Mouse (Mus musculus) hindbrain, embryonic 16.5 days (tissue): Measurements from ENCODE around the gene Slc35e3. TPM values are rescaled to one million over a fixed set of nuclear protein-coding genes. Genes with fewer than 3 reads are reported as not detected.

Experiments
- ATAC-seq: fragments of 200-750 bp; cut with Nextera tagmentation; 2 replicates; pipeline ENCODE4 v1.8.0; 2017; ENCODE audit warnings: moderate TSS enrichment, moderate library complexity
- H3K27ac ChIP-seq: fragments of 300-500 bp; sonication (generic); 2 replicates; pipeline ENCODE4 v1.5.1; 2014; ENCODE audit warnings: low read depth, mild to moderate bottlenecking, control low read depth, low read length, moderate library complexity
- H3K27me3 ChIP-seq: fragments of 300-500 bp; sonication (generic); replicated peaks from 2 replicates; pipeline ENCODE4 v1.6.1; 2014; ENCODE audit warnings: low read length; ENCODE audit not compliant: control insufficient read depth, insufficient read depth
- H3K36me3 ChIP-seq: fragments of 300-500 bp; sonication (generic); 2 replicates; pipeline ENCODE4 v1.6.1; 2014; ENCODE audit warnings: mild to moderate bottlenecking, low read length, moderate library complexity, mixed read lengths; ENCODE audit not compliant: control insufficient read depth, insufficient read depth
- H3K4me1 ChIP-seq: fragments of 300-500 bp; sonication (generic); 2 replicates; pipeline ENCODE4 v1.6.1; 2014; ENCODE audit warnings: low read depth, low read length; ENCODE audit not compliant: control insufficient read depth, insufficient read depth
- H3K4me2 ChIP-seq: fragments of 300-500 bp; sonication (generic); 2 replicates; pipeline ENCODE4 v1.6.1; 2014; ENCODE audit warnings: mild to moderate bottlenecking, low read length, control low read depth, moderate library complexity
- H3K4me3 ChIP-seq: fragments of 300-500 bp; sonication (generic); 2 replicates; pipeline ENCODE4 v1.5.1; 2014; ENCODE audit warnings: mild to moderate bottlenecking, low read length, control low read depth, moderate library complexity
- H3K9ac ChIP-seq: fragments of 300-500 bp; sonication (generic); 2 replicates; pipeline ENCODE4 v1.6.1; 2014; ENCODE audit warnings: low read depth, mild to moderate bottlenecking, control low read depth, low read length, moderate library complexity
- H3K9me3 ChIP-seq: fragments of 300-500 bp; sonication (generic); 2 replicates; pipeline ENCODE4 v1.6.1; 2014; ENCODE audit warnings: mild to moderate bottlenecking, low read length, moderate library complexity; ENCODE audit not compliant: control insufficient read depth
- WGBS: fragments of 180-500 bp; shearing (Covaris S2); extraction: QIAGEN DNeasy Blood & Tissue Kit; methylation state at CpG from one replicate; pipeline ENCODE4 v1.1.7; 2014; 5-methylcytosine and 5-hydroxymethylcytosine counted together
- polyA plus RNA-seq: library from polyadenylated mRNA; unstranded; fragments of >200 nt; fragmentation: Nextera tagmentation; extraction: Ambion mirVana; gene quantifications from 2 replicates; pipeline ENCODE4 v1.2.1, GENCODE M21; 2015

Gene Slc35e3
- polyA plus RNA-seq, 1 experiment from 2014 or later: 27.7 TPM

DNA sequence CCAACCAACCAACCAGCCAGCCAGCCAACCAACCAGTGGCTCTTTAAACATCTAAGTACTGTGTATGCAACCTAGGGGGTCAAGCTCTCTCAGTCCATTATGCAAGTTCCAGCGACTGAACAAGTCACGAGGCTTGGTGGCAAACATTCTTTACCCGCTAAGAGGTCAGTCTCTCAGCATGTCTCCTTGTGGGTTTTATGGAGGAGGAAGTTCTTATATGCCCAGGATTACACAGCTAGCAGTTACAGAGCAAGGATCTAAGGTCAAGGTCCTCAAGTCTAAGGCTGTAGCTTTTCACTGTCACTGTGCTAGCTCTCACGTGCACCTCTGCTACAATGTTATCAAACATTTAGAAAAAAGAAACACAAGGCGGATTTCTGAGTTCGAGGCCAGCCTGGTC lies 18.4 kb upstream of the Slc35e3 start:
- Histone ChIP-seq H3K27ac (no peak overlapping the region), H3K36me3 (peaks cover 28% of the 10 kb centered on the region), H3K9ac (no peak overlapping the region), H3K4me3 (no peak overlapping the region), H3K4me1 (no peaks in the 10 kb centered on the region), H3K4me2 (no peak overlapping the region), H3K27me3 (no peaks in the 10 kb centered on the region), H3K9me3 (no peaks in the 10 kb centered on the region)
- WGBS: 89% methylated on average over 6 of the region's 6 CpGs
- no peak for ATAC-seq

GRCm38 (mm10) chr10:117763588-117764190 lies 17.5 kb upstream of the Slc35e3 start:
- Histone ChIP-seq H3K9ac (no peak overlapping the region), H3K27me3 (no peaks in the 10 kb centered on the region), H3K27ac (no peak overlapping the region), H3K4me1 (no peaks in the 10 kb centered on the region), H3K4me2 (no peak overlapping the region), H3K36me3 (peaks cover 32% of the 10 kb centered on the region), H3K4me3 (no peak overlapping the region), H3K9me3 (no peaks in the 10 kb centered on the region)
- 97% methylated on average over 16 of the region's 16 CpGs for WGBS
- ATAC-seq: no peak

- no peak overlapping the region for H3K4me3 ChIP-seq
- no peak overlapping the region for H3K4me2 ChIP-seq
- no peak for ATAC-seq
- 95% methylated on average over 12 of the region's 12 CpGs for WGBS
- no peak overlapping the region for H3K27ac ChIP-seq
- no peaks in the 10 kb centered on the region for H3K4me1 ChIP-seq
- H3K9me3 ChIP-seq: no peaks in the 10 kb centered on the region
- H3K9ac ChIP-seq: no peak overlapping the region
- H3K27me3 ChIP-seq: no peaks in the 10 kb centered on the region
- peaks cover 34% of the 10 kb centered on the region for H3K36me3 ChIP-seq
These were observed 16.8 kb upstream of the Slc35e3 start for GRCm38 (mm10) chr10:117762966-117763365.

- H3K27me3 ChIP-seq: no peaks in the 10 kb centered on the region
- no peak overlapping the region for H3K4me3 ChIP-seq
- no peak overlapping the region for H3K4me2 ChIP-seq
- no peaks in the 10 kb centered on the region for H3K9me3 ChIP-seq
- 92% methylated on average over 2 of the region's 2 CpGs for WGBS
- H3K27ac ChIP-seq: no peak overlapping the region
- H3K4me1 ChIP-seq: no peaks in the 10 kb centered on the region
- H3K36me3 ChIP-seq: peaks cover 32% of the 10 kb centered on the region
- no peak for ATAC-seq
- no peak overlapping the region for H3K9ac ChIP-seq
These were observed 16.2 kb upstream of the Slc35e3 start for GRCm38 (mm10) chr10:117762281-117762830.

GRCm38 (mm10) chr10:117761551-117761950 lies 15.4 kb upstream of the Slc35e3 start:
- H3K4me3 ChIP-seq: no peak overlapping the region
- 97% methylated on average over 6 of the region's 6 CpGs for WGBS
- H3K9ac ChIP-seq: no peak overlapping the region
- H3K4me2 ChIP-seq: no peak overlapping the region
- no peaks in the 10 kb centered on the region for H3K27me3 ChIP-seq
- H3K4me1 ChIP-seq: no peaks in the 10 kb centered on the region
- no peak overlapping the region for H3K27ac ChIP-seq
- ATAC-seq: no peak
- H3K9me3 ChIP-seq: no peaks in the 10 kb centered on the region
- peaks cover 33% of the 10 kb centered on the region for H3K36me3 ChIP-seq

DNA sequence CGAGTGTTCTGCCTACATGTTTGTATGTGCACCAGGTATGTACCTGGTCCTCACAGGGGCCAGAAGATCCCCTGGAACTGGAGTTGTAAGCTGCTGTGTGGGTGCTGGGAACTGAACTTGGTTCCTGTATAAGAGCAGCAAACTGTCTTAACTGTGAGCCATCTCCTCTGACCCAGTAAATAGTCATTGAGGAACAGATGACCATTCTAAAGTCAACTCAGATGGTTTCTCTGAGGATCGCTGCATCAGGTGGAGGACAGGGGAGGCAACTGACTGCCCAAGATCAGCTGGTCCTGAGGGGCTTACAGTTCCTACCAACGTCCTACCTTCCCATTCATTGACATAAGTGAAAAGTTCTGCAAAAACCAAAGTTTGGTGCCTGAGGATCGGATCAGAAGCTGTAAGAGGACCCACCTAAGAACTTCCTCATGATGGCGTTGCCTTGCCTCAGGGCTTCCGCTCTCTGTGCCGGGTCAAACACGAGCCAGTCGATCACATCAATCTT lies 14.7 kb upstream of the Slc35e3 start:
- no peak for ATAC-seq
- WGBS: 97% methylated on average over 9 of the region's 9 CpGs
- no peak overlapping the region for H3K27ac ChIP-seq

DNA sequence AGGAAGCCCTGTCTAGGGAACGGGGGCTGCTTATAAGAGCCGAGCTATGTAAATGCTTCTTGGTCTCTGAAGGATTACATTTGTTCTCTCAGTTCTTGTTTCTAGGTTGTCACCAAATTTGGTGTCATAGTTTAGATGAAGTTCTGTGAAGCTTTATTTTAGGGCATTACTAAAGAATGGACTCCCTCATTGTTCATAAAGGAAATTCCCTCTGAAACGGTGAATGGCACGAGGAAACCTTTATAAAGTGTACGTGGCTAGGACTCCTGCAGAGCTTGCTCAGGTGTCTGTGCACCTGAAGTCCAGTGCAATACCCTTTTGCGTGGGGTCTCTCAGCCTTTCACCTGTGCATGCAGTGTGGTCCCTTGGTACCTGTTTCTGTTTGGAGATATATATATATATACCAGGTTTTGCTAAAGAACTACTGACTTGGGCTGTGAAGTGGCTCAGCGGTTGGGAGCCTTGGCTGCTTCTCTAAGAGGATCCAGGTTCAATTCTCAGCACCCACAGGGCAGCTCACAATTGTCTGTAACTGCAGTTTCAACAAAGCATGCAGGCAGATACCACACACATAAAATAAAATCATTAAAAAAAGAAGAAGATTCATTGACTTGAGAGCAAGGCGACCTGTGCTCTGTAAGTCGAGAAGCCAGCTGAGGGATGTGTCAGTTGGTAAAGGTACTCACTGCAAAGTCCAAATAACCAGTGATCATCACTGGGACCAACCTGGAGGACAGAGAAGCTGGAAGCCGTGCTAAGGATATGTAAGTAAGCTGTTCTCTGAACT lies 13.9 kb upstream of the Slc35e3 start:
- H3K4me3 ChIP-seq: no peak overlapping the region
- H3K27ac ChIP-seq: no peak overlapping the region
- no peaks in the 10 kb centered on the region for H3K4me1 ChIP-seq
- H3K9me3 ChIP-seq: no peaks in the 10 kb centered on the region
- no peak overlapping the region for H3K4me2 ChIP-seq
- H3K27me3 ChIP-seq: no peaks in the 10 kb centered on the region
- no peak for ATAC-seq
- WGBS: 95% methylated on average over 10 of the region's 10 CpGs
- H3K36me3 ChIP-seq: peaks cover 28% of the 10 kb centered on the region
- H3K9ac ChIP-seq: no peak overlapping the region

More for the DNA sequence above, 14.7 kb upstream of the Slc35e3 start:
- H3K4me1 ChIP-seq: no peaks in the 10 kb centered on the region
- H3K9me3 ChIP-seq: no peaks in the 10 kb centered on the region
- H3K4me3 ChIP-seq: no peak overlapping the region
- peaks cover 34% of the 10 kb centered on the region for H3K36me3 ChIP-seq
- no peaks in the 10 kb centered on the region for H3K27me3 ChIP-seq
- no peak overlapping the region for H3K9ac ChIP-seq
- H3K4me2 ChIP-seq: no peak overlapping the region

DNA sequence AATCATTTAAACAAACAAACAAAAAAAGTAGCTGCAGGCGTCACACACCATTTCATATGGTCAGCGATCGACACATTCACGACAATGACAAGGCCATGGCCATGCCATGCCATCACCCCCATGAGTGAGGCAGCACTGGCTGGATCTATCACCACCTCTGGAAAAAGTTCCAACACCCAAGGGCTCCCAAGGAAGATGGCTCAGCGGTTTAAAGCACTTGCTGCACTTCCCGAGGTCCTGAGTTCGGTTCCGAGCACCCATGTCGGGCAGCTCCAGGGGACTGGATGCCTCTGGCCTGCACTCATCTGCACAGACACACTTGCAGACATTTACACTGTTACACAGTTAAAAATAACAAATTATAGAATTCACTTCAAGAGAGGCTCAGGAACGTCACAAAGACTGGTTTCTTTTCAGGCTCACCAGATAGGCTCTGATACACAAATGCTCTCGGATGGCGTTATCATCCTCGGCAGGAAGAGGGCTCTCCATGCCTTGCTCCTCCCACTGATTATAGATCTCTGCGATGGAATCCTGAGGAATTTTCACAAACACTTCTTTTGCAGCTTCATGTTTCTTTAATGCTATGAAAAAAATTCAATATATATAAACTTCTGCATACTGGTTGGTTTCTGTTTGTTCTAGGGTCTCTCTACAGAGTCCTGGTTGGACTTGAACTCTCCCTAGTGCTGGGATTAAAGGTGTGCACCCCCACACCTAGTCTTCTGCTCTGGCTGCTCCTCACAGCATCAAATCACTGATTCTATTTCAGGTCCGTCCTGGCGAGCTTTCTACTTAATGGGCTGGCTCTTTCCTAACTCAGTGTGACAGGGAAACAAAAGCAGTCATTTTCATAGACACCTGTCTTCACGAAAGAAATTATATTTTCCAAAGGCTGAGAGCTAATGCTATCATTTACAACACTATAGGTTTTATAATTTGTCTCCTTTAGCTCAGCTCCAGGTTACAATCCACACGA lies 12.9 kb upstream of the Slc35e3 start:
- 93% methylated on average over 18 of the region's 18 CpGs for WGBS
- H3K9me3 ChIP-seq: no peaks in the 10 kb centered on the region
- H3K9ac ChIP-seq: no peak overlapping the region
- no peaks in the 10 kb centered on the region for H3K4me1 ChIP-seq
- no peak overlapping the region for H3K27ac ChIP-seq
- no peak overlapping the region for H3K4me2 ChIP-seq
- H3K4me3 ChIP-seq: no peak overlapping the region
- H3K27me3 ChIP-seq: no peaks in the 10 kb centered on the region
- no peak for ATAC-seq
- peaks cover 28% of the 10 kb centered on the region for H3K36me3 ChIP-seq
